Mouse (Mus musculus) right cerebral cortex, postnatal 10 days (tissue): ENCODE measurements at regions not wholly inside any gene's neighbourhood (a gene's known extent, or its start where the extent isn't known, plus 50 kb on each side); places are given as distances from the start of the nearest gene placed in this dataset.

Experiments
- DNase-seq, 2 experiments: peaks; one replicate each; pipeline ENCODE4 v3.0.0; 2021; ENCODE audit warnings: low spot score in 2 of 2

DNA sequence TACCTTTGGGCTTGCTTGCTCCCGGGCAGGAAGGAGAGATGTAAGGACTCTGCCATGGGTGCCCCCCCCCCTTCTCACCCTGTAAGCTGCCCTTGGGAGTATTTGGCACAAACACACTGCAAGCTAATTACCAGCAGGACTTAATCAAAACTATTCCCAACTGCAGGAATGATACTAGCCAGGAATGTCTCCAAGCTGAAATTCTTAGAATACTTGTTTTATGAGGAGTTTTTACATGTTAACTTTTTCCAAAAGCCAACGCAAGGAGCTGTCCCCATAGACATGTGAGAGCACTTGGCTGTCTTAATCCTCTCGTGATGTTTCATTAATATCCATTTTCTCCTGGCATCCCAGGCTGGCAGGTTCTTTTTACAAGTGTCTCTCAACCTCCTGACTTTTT, 155.6 kb upstream of the Irx6 start:
- no peak for DNase-seq

DNA sequence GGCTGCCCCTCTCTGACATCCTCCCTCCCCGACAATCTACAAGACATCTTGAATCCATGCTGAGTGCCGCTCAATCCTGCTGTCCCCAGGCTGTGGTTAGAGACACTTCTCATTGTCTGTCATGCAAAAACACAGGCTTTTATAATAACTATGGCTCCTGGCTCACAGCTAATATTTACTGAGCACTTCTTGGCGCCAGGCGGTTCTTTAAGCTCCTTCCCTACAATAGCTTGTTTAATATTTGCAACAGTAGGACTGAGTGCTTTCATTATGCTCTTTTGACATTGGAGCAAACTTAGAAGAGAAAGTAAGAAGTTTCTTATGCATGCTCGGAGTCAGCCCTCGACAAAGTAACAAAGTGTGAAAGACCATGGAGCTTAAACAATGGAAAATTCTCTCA, 151.6 kb upstream of the Irx6 start:
- no peak for DNase-seq

DNA sequence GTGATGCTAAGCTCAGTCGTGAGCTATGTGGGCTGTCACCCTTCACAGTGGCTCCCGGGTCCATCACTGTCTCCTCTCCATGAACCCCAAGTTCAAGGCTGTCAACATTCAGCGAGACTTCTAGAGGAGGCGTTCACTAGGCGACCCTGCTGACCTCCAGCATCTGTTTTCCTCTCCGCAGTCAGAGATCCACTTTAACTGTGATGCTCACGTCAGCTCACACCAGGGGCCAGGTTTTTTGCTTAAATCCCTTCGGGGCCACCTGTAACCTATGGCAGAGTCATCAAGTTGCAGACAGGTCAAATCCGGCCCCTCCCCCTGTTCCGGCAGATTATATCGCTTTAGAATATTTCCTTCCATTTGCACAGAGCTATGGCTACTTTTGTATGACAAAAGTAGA, 144.3 kb upstream of the Irx6 start:
- DNase-seq, result no peak

DNA sequence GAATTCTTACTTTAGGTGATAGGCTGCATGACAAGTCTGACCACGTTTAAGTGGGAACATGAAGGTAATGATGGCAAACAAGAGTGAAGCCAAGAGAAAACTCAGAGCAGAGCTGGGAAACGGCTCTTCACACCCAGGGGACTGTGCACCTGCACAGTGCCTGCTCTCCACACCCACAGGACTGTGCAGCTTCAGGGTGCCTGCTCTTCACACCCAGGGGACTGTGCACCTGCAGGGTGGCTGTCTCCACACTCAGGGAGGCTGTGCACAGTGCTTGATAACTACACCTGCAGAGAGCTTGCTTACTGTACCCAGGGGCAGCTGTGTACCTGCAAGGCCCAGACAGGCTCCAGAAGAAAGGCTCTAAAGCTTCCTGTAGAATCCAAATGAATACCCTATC, 133.5 kb upstream of the Irx6 start:
- no peak for DNase-seq

DNA sequence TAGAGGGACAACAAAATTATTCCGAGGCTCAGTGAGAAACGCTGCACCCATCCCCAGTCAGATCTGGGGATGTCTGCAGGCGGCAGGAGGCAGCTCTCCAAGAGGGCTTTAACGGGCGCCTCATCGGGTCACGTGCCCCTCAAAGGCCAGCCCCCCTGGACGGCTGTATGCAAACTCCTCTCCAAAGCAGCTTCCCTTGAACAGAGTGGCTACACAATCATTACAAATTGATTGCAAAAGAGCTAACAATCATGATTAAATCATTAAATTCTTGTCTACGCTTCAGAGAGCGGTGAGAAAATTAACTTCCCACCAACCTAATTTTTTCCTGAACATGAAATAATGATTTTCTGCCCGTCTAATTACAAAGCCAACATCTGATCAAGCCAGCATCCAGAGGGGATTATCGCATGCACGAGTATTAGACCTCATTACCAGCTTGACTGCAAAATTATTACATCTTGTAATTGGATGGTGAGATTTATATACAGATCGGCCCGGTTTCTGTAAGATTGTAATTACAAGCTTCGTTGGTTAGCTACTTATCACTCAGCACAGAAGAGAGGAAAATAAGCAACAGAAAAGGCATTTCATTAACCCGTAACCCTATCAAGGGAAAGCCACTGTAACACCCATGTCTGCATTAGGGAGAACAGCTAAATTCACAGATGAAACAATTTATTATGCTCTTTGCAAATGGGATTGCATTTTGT, 128.6 kb upstream of the Irx6 start:
- DNase-seq, result peak in 1 of 2 experiments; percentile 27

DNA sequence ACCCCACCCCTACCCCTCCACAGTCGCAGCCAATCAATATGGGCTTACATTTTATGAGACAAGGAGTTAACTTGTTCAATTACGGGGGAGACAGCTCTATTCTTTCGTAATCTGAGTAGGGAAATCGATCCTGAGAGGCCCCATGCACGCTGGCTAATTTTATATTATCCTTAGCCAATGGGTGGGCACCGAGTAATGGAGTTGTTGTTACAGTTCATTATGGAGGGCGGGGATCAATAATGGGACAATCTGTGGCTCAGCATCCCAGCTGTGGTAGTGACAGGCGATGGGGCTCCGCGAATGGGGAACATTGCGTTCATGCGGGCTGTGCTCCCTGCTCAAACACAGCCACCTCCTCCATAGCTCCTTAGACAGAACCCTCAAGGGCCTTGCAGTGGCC, 118.9 kb upstream of the Irx6 start:
- DNase-seq, result no peak

DNA sequence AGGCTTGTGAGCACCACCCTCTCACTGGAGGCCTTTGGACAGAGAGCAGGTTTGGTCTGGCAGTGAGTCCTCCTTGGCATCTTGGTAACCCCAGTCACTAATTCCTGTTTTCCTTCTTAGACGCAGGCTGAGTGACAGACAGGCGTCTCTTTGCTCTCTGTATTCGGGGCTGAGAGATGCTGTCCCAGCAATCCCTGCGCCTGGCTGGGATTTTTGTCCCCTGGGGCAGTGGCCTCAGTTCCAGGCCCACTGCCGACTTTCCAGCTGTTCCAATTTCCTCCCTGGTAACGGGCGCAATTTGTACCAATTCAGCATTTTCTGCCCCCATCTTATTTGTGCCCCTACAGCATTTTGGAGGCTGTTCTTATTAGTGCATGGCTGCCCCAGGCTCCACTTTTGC, 118.5 kb upstream of the Irx6 start:
- no peak for DNase-seq

DNA sequence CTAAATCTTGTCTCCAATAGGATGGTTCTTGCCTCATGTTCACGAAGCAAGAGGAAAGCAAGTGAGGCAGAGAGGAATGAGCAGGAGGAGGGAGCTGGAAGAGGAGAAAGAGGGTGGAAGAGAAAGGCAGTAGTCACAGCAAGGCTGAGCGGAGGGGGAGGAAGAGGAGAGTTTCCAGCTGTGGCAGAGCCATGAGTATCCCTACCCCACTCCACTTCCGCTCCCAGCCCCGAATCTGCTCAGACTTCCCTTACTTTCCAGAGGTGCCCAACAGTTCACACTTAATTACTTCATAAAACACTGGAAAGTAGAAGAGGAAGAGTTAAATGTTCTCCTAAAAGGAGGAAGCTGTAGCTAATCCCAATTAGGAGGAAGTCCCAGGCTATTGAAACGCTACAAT, 111.6 kb upstream of the Irx6 start:
- no peak for DNase-seq

DNA sequence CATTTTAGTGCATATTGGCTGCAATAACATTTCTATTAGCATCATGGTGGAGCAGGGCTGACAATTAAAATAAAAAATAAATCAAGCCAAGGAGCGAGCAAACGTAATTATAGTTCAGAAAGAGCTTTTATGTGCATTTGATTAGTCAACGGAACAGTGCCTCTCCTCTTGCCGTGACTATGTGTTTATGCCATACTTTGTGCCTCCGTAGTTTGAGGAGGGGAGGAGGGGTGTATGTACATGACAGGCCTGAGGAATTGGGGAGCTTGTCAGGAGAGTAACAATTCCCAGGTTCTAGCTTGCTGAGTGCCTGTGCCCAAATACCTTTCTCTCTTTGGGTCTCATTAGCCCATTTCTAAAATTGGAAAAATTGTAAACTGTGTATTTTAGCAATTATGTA, 111.1 kb upstream of the Irx6 start:
- no peak for DNase-seq

DNA sequence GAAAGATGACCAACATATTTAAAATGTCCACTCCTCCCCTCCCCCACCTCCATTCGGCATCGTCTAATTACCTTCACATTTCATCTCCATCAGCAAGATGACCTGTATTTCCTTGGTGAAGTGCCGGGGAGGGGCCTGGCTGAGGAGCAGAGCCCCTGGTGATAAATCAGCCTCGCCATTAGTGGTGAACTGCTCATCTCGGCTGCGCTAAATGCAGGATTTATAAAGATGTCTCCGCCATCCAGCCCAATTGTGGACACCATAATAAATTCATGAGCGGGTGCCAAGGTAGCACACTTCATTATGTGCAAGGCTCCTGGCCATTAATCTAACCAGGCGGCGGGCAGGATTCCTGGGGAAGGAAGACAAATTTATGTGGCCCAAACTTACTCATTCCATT, 104.4 kb upstream of the Irx6 start:
- DNase-seq, result no peak

DNA sequence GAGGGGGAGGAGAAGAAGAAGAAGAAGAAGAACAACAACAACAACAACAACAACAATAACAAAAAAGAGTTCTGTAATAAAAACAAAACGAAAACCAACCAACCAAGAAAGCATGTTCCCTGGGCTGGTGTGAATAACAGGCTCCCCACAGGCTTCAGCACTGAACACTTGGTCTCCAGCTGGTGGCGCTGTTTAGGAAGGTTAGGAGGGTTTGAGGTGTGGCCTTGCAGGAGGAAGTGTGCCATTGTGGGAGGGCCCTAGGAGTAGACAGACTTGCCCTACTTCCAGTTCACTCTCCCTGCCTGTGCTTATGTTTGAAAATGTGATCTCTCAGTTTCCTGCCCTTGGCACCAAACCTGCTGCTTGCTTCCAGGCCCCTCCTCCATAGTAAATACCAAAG, 94.6 kb upstream of the Irx6 start:
- no peak for DNase-seq

DNA sequence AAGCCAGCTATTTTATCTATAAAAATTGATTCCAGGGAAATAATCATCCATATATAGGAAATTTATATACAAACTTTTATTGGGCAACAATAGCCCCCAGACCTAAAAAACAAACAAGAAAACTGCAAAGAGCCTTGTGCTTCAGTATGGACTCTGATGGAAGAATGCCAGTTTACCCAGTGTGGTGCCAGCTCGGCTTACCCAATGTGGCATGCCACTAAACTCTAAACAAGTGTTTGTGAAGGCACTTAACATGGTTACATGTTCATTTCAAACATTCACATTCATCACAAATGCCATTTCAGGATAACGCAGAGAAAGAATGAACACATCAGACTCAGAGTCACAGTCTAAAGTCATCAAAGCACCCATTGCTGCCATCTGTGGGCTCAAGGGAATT, 93.0 kb upstream of the Irx6 start:
- DNase-seq, result no peak

DNA sequence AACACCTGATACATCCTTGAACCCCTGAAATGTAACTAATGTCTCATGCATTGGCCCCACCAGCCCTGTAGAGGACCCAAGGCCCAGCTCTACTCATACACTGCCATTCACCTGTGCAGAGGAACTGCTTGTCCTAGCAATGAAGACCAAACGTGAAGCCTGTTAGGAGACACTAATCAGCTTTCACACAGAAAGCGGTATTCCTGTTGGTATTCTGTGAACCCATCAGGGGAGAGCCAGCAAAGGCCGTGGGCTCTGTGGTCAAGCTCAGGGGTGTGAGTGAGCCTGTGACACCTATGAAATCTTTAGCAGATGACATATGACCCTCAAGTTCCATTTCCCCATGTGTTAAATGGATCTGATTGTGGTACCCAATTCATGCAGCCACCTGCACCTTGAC, 73.3 kb upstream of the Irx6 start:
- DNase-seq, result no peak

DNA sequence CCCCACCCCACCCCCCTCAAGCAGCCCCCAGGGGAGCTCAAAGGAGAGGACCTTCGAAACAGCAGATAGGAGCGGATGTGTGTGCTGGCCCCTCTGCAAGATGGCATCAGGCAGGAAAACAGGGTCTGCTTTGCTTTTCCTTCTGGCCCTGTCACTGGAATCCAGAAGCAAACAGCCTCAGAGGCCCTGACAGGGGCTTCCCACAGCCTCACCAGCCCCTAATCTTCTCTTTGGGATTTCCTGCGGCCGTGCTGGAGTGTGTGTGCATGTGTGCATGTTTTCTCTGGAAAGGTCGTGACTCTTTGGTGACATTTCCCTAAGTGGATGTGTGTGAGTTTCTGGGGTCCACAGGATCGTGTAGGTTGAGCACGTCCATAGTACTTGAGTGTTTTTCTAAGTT, 71.1 kb upstream of the Irx6 start:
- no peak for DNase-seq

DNA sequence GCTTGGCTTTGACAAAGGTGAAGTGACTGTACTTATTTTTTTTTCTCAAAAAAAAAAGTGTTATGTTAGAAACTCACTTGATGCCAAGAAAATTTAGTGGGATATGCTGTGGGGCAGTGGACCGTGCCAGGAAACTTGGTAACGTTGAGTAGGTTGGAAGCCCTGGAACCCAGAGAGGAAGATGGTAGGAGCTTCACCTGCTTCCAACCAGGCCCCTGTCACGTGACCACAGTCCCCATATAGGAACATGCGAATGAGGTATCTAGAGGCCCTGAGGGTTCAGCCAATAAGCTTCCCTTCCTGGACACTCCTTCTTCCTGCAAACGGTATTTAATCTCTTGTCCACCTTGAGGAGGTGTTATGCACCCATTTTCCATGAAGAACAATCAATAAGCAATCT, 68.5 kb upstream of the Irx6 start:
- DNase-seq, result no peak

DNA sequence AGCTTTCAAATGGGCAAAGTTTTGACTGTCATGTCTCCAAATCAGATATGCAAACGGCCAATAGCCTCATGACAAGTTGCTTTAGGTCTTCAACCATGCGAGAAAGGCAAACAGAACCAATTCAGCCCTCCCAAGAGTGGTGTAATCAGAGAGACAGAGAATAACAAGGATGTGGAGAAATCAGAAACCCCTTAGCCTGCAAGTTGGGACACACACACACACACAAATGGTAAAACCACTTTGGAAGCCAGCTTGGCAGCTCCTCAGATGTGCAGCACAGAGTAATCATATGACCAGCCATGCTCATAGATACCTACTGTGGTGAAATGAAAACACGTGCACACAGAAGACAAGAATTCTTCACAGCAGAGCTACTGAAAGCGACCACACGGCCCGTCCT, 66.5 kb upstream of the Irx6 start:
- DNase-seq, result no peak

DNA sequence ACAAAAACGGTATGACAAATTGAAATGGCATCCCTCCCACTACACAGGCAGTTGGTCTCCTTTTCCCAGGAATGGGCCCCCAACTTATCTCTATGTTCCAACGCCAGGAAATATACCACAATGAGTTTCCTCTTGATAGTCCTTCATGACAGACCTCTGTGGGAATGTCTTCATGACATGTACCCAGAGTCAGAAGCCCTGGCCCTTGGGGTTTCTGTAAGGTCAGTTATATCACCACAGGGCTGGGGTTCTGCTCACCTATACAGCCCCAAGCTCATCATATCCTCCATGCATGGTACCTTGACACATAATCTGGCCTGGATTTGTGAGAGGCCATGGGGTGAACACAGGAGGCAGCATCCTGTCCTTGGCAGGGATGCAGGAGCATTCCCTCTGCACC, 64.2 kb upstream of the Irx6 start:
- DNase-seq, result no peak

DNA sequence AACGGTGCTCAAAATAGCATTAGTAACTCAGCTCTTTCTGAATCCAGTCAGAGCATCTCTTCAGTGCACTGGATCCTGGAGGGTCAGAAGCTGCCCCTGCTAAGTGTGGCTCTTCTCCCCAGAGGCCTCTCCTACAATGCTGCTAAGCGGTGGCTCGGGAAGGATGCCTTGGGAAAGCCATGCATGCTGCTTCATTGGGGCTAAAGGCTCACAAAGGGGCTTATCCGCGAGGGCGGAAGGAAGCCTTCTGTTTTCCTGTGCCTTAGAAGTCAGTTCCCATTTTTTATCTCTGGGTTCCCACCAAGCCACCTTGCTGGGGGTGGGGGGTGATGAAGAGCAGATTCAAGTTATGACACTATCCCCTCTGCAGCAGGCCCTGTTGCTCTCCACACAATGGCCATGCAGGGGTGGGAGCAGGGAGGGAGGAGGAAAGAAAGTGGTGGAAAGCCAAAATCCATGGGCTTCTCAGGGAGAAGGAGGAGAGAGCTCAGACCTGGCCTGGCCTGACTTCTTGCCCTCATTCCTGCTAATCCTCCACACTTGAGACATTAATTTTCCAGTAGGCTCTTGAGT, 63.5 kb upstream of the Irx6 start:
- no peak for DNase-seq

DNA sequence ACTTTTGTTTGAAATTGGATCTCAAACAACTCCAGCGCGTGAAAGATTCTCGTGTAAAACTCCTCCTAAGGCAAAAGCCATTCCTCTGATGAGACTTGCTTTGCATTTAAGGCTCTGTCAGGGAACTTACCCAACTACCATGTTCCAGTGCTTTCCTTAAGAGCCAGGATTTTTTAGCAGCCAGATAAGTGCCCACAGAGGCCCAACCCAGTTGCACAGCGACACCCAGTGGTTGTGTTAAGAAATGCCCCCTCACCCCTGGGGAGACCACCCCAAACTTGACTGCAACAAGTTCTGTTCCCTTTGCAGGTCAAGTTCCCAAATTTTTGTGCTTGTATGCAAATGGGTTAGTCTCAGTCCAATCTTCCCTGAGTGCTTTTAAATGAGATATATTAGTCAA, 60.6 kb upstream of the Irx6 start:
- DNase-seq, result no peak

DNA sequence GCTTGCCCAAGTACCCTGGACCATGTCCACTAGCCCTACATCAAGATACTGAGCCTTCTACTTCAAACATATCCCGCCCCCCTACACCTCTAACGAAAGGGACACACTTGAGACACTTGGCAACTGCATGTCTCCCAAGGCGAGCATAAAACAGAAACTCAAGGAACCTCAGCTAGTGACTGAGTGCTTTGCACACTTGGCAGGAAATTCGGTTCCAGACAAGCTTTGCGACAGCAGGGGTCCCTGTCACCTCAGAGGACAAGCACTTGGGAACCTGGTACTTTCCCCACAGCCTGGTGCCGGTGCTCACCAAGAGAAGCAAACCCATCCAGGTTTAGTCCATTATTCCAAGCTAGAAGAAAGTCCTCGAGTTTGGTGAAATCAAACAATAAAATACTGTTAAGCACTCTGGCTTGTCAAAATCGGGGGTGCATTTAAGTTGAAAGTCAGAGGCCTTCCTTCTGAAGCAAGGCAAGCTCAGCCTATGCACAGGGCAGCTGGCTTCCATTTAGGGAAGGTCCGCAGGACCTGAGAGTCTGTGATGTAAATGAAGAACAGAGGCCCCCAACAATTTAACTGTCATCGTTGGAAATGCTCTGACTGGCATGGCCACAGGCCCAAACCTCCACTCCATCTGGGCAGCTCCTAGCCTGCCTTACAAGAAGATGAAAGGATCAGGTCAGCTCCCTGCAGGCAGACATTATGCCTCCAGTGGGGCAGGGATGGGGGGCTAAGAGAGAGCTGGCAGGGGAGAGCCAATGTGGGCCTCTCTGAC, 57.6 kb upstream of the Irx6 start:
- DNase-seq, result no peak

DNA sequence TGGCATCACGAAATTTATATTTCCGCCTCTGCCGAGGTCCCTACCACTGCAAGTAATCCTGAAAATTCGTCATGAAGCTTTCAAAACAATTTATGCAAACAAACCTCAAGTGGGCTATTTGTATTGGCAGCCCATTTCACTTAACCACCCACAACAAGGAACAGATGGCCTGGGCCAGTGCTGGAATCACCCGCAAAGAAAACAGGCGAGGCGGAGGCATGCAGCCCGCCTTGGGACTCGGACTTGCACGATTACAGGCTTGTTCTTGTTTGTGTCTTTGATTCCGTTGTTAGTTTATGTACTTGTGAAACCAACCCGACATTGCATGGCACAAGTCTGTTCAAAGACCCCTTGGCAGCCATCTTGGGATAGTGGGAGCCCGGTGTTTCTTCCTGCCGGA, 55.8 kb upstream of the Irx6 start:
- peak in 1 of 2 experiments; percentile 34 for DNase-seq
